Mouse (Mus musculus) kidney, postnatal 0 days (tissue): Measurements from ENCODE around the gene Phc3. TPM values are rescaled to one million over a fixed set of nuclear protein-coding genes. Genes with fewer than 3 reads are reported as not detected.
A peak's percentile ranks its signal among the peaks of the same experiment; 100 is the strongest.

ENCODE experiments used
- ATAC-seq: fragments of 200-750 bp; cut with Nextera tagmentation; replicated peaks from 2 replicates; pipeline ENCODE4 v1.8.0; 2017; ENCODE audit warnings: low read depth, moderate number of reproducible peaks, moderate TSS enrichment, moderate library complexity; ENCODE audit not compliant: low FRiP score
- DNase-seq: peaks from one replicate; pipeline ENCODE4 v3.0.0-alpha.2; 2016; ENCODE audit warnings: low spot score
- H3K27ac ChIP-seq: fragments of 300-500 bp; sonication (generic); 2 replicates; pipeline ENCODE4 v1.5.1; 2014; ENCODE audit warnings: mild to moderate bottlenecking
- H3K27me3 ChIP-seq: fragments of 300-500 bp; sonication (generic); 2 replicates; pipeline ENCODE4 v1.6.1; 2014; ENCODE audit warnings: low read length, mixed read lengths; ENCODE audit not compliant: insufficient read depth
- H3K36me3 ChIP-seq: fragments of 300-500 bp; sonication (generic); 2 replicates; pipeline ENCODE4 v1.6.1; 2014; ENCODE audit warnings: low read length, mixed read lengths; ENCODE audit not compliant: insufficient read depth
- H3K4me1 ChIP-seq: fragments of 300-500 bp; sonication (generic); replicated peaks from 2 replicates; pipeline ENCODE4 v1.6.1; 2014; ENCODE audit warnings: antibody characterized with exemption, low read length, mixed read lengths; ENCODE audit not compliant: insufficient read depth
- H3K4me2 ChIP-seq: fragments of 300-500 bp; sonication (generic); 2 replicates; pipeline ENCODE4 v1.6.1; 2014; ENCODE audit warnings: mild to moderate bottlenecking, low read length, moderate library complexity, mixed read lengths
- H3K4me3 ChIP-seq: fragments of 300-500 bp; sonication (generic); replicated peaks from 2 replicates; pipeline ENCODE4 v1.5.1; 2014; ENCODE audit warnings: low read depth, low read length
- H3K9ac ChIP-seq: fragments of 300-500 bp; sonication (generic); 2 replicates; pipeline ENCODE4 v1.6.1; 2014; ENCODE audit warnings: low read depth, low read length
- H3K9me3 ChIP-seq: fragments of 300-500 bp; sonication (generic); replicated peaks from 2 replicates; pipeline ENCODE4 v1.6.1; 2016; ENCODE audit warnings: low read length, inconsistent platforms, mixed read lengths
- CTCF ChIP-seq: IDR thresholded peaks from 2 replicates; pipeline ENCODE4 v1.5.1; 2016; ENCODE audit warnings: antibody characterized with exemption, low read depth, mild to moderate bottlenecking, moderate library complexity
- WGBS: fragments of 180-500 bp; shearing (Covaris S2); extraction: QIAGEN DNeasy Blood & Tissue Kit; methylation state at CpG from one replicate; pipeline ENCODE4 v1.1.7; 2014; 5-methylcytosine and 5-hydroxymethylcytosine counted together
- polyA plus RNA-seq: library from polyadenylated mRNA; unstranded; fragments of >200 nt; fragmentation: Nextera tagmentation; extraction: Ambion mirVana; gene quantifications from 2 replicates; pipeline ENCODE4 v1.2.1, GENCODE M21; 2015

Phc3 gene
- polyA plus RNA-seq, 1 experiment from 2014 or later, result 4.5 TPM

- no peak overlapping the region for H3K4me3 ChIP-seq
- no peaks in the 10 kb centered on the region for H3K27me3 ChIP-seq
- H3K9ac ChIP-seq, result no peak overlapping the region
- H3K4me1 ChIP-seq, result no peaks in the 10 kb centered on the region
- no peak overlapping the region for H3K4me2 ChIP-seq
- H3K27ac ChIP-seq, result peak overlapping the region; percentile 47; the same call in 1 of the 2 replicates
- WGBS, result 40% methylated on average over 1 of the region's 1 CpGs
- H3K9me3 ChIP-seq, result no peaks in the 10 kb centered on the region
- TF ChIP-seq CTCF, result no peak
- DNase-seq (no peak), ATAC-seq (0 out of 2 replicates have a peak, but pooled peaks have one; percentile 47)
- no peaks in the 10 kb centered on the region for H3K36me3 ChIP-seq
These were observed 7.9 kb upstream of the Phc3 start for GRCm38 (mm10) chr3:30976991-30977603.

- Histone ChIP-seq H3K27ac (no peak overlapping the region), H3K9me3 (no peaks in the 10 kb centered on the region), H3K36me3 (no peaks in the 10 kb centered on the region), H3K4me2 (no peak overlapping the region), H3K4me3 (no peak overlapping the region), H3K9ac (no peak overlapping the region), H3K27me3 (no peaks in the 10 kb centered on the region), H3K4me1 (no peaks in the 10 kb centered on the region)
- peak; percentile 69 for TF ChIP-seq CTCF
- DNase-seq (peak; percentile 63), ATAC-seq (peak; percentile 77; the same call in 1 of the 2 replicates)
- 49% methylated on average over 9 of the region's 9 CpGs for WGBS
These were observed 6.0 kb upstream of the Phc3 start for GRCm38 (mm10) chr3:30975102-30975754.

GRCm38 (mm10) chr3:30968531-30969092 lies 603 bp downstream of the Phc3 start:
- TF ChIP-seq CTCF, result no peak
- Histone ChIP-seq H3K4me1 (0 out of 2 replicates have a peak, but pooled peaks cover 5% of the 10 kb centered on the region), H3K4me2 (peak overlapping the region; percentile 67), H3K27ac (peak overlapping the region; percentile 95), H3K27me3 (no peaks in the 10 kb centered on the region), H3K36me3 (peaks cover 11% of the 10 kb centered on the region; the same call in 1 of the 2 replicates), H3K9ac (peak overlapping the region; percentile 95), H3K9me3 (no peaks in the 10 kb centered on the region), H3K4me3 (peak overlapping the region; percentile 99)
- WGBS, result under 1% methylated on average over 54 of the region's 54 CpGs
- ATAC-seq, result peak; percentile 78
- DNase-seq, result peak; percentile 76

GRCm38 (mm10) chr3:30965644-30966043 lies 3.6 kb downstream of the Phc3 start:
- Histone ChIP-seq H3K4me3 (no peak overlapping the region), H3K36me3 (peaks cover 22% of the 10 kb centered on the region), H3K27me3 (no peaks in the 10 kb centered on the region), H3K9ac (no peak overlapping the region), H3K9me3 (no peaks in the 10 kb centered on the region), H3K27ac (no peak overlapping the region), H3K4me2 (no peak overlapping the region), H3K4me1 (0 out of 2 replicates have a peak, but pooled peaks cover 5% of the 10 kb centered on the region)
- DNase-seq, result no peak
- no peak for TF ChIP-seq CTCF
- 95% methylated on average over 13 of the region's 13 CpGs for WGBS
- no peak for ATAC-seq

GRCm38 (mm10) chr3:30964216-30964615 lies 5.0 kb downstream of the Phc3 start:
- Histone ChIP-seq H3K4me1 (0 out of 2 replicates have a peak, but pooled peaks cover 5% of the 10 kb centered on the region), H3K9ac (no peak overlapping the region), H3K27me3 (no peaks in the 10 kb centered on the region), H3K9me3 (no peaks in the 10 kb centered on the region), H3K36me3 (peaks cover 31% of the 10 kb centered on the region), H3K4me3 (no peak overlapping the region), H3K4me2 (no peak overlapping the region), H3K27ac (no peak overlapping the region)
- ATAC-seq (no peak), DNase-seq (no peak)
- no peak for TF ChIP-seq CTCF
- 87% methylated on average over 3 of the region's 3 CpGs for WGBS

GRCm38 (mm10) chr3:30963100-30963499 lies 6.1 kb downstream of the Phc3 start:
- 91% methylated on average over 4 of the region's 4 CpGs for WGBS
- no peak for ATAC-seq
- H3K9ac ChIP-seq, result no peak overlapping the region
- no peak overlapping the region for H3K4me3 ChIP-seq
- no peak overlapping the region for H3K4me2 ChIP-seq
- H3K36me3 ChIP-seq, result peaks cover 41% of the 10 kb centered on the region
- peak; percentile 41; the same call in 1 of the 2 replicates for TF ChIP-seq CTCF
- no peaks in the 10 kb centered on the region for H3K9me3 ChIP-seq
- DNase-seq, result no peak
- H3K4me1 ChIP-seq, result 0 out of 2 replicates have a peak, but pooled peaks cover 2% of the 10 kb centered on the region
- no peaks in the 10 kb centered on the region for H3K27me3 ChIP-seq
- H3K27ac ChIP-seq, result no peak overlapping the region
